Mouse (Mus musculus) hindbrain, embryonic 11.5 days (tissue): ENCODE measurements around the gene Btbd9. TPM values are rescaled to one million over a fixed set of nuclear protein-coding genes. Genes with fewer than 3 reads are reported as not detected.

ENCODE experiments used
- ATAC-seq: fragments of 200-750 bp; cut with Nextera tagmentation; 2 replicates; pipeline ENCODE4 v1.8.0; 2017; ENCODE audit warnings: mild to moderate bottlenecking, moderate TSS enrichment, moderate library complexity; ENCODE audit not compliant: low FRiP score
- DNase-seq: peaks from one replicate; pipeline ENCODE4 v3.0.0-alpha.2; 2015; ENCODE audit warnings: low spot score
- H3K27ac ChIP-seq: fragments of 300-500 bp; sonication (generic); 2 replicates; pipeline ENCODE4 v1.5.1; 2014; ENCODE audit warnings: mild to moderate bottlenecking, low read depth, low read length
- H3K27me3 ChIP-seq: fragments of 300-500 bp; sonication (generic); 2 replicates; pipeline ENCODE4 v1.6.1; 2014; ENCODE audit warnings: mild to moderate bottlenecking, low read length, moderate library complexity, mixed read lengths; ENCODE audit not compliant: control insufficient read depth, insufficient read depth
- H3K36me3 ChIP-seq: fragments of 300-500 bp; sonication (generic); 2 replicates; pipeline ENCODE4 v1.6.1; 2014; ENCODE audit warnings: mild to moderate bottlenecking, low read length, moderate library complexity, mixed read lengths; ENCODE audit not compliant: control insufficient read depth, insufficient read depth
- H3K4me1 ChIP-seq: fragments of 300-500 bp; sonication (generic); replicated peaks from 2 replicates; pipeline ENCODE4 v1.6.1; 2014; ENCODE audit warnings: low read length, mixed read lengths; ENCODE audit not compliant: control insufficient read depth, insufficient read depth
- H3K4me2 ChIP-seq: fragments of 300-500 bp; sonication (generic); replicated peaks from 2 replicates; pipeline ENCODE4 v1.6.1; 2014; ENCODE audit warnings: mild to moderate bottlenecking, low read depth, low read length
- H3K4me3 ChIP-seq: fragments of 300-500 bp; sonication (generic); 2 replicates; pipeline ENCODE4 v1.5.1; 2014; ENCODE audit warnings: low read depth, low read length
- H3K9ac ChIP-seq: fragments of 300-500 bp; sonication (generic); 2 replicates; pipeline ENCODE4 v1.6.1; 2014; ENCODE audit warnings: low read depth, low read length
- H3K9me3 ChIP-seq: fragments of 300-500 bp; sonication (generic); 2 replicates; pipeline ENCODE4 v1.6.1; 2016; ENCODE audit warnings: low read length; ENCODE audit not compliant: control insufficient read depth
- WGBS: fragments of 180-500 bp; shearing (Covaris S2); extraction: QIAGEN DNeasy Blood & Tissue Kit; methylation state at CpG from one replicate; pipeline ENCODE4 v1.1.7; 2014; 5-methylcytosine and 5-hydroxymethylcytosine counted together
- polyA plus RNA-seq: library from polyadenylated mRNA; unstranded; fragments of >200 nt; fragmentation: Nextera tagmentation; extraction: Ambion mirVana; gene quantifications from 2 replicates; pipeline ENCODE4 v1.2.1, GENCODE M21; 2014

Btbd9 gene
- polyA plus RNA-seq, 1 experiment from 2014 or later: 63.0 TPM

- Histone ChIP-seq H3K4me3 (no peak overlapping the region), H3K27ac (no peak overlapping the region), H3K27me3 (no peaks in the 10 kb centered on the region), H3K4me2 (no peak overlapping the region), H3K9me3 (no peaks in the 10 kb centered on the region), H3K4me1 (no peaks in the 10 kb centered on the region), H3K36me3 (no peaks in the 10 kb centered on the region), H3K9ac (no peak overlapping the region)
- 96% methylated on average over 6 of the region's 6 CpGs for WGBS
- no peak for ATAC-seq
- DNase-seq: no peak
Observed at GRCm38 (mm10) chr17:30493481-30493880, 82.8 kb downstream of the Btbd9 start.

GRCm38 (mm10) chr17:30492191-30492590 is 84.1 kb downstream of the Btbd9 start:
- no peak overlapping the region for H3K4me2 ChIP-seq
- ATAC-seq (no peak), DNase-seq (no peak)
- WGBS: 96% methylated on average over 5 of the region's 5 CpGs
- H3K9me3 ChIP-seq: no peaks in the 10 kb centered on the region
- H3K9ac ChIP-seq: no peak overlapping the region
- H3K36me3 ChIP-seq: no peaks in the 10 kb centered on the region
- H3K4me3 ChIP-seq: no peak overlapping the region
- no peak overlapping the region for H3K27ac ChIP-seq
- H3K4me1 ChIP-seq: no peaks in the 10 kb centered on the region
- H3K27me3 ChIP-seq: no peaks in the 10 kb centered on the region

GRCm38 (mm10) chr17:30491601-30492000 is 84.7 kb downstream of the Btbd9 start:
- ATAC-seq (no peak), DNase-seq (no peak)
- Histone ChIP-seq H3K9ac (no peak overlapping the region), H3K27ac (no peak overlapping the region), H3K4me1 (no peaks in the 10 kb centered on the region), H3K36me3 (no peaks in the 10 kb centered on the region), H3K4me2 (no peak overlapping the region), H3K9me3 (no peaks in the 10 kb centered on the region), H3K27me3 (no peaks in the 10 kb centered on the region), H3K4me3 (no peak overlapping the region)
- WGBS: 94% methylated on average over 8 of the region's 8 CpGs

GRCm38 (mm10) chr17:30490601-30491000 is 85.7 kb downstream of the Btbd9 start:
- H3K4me3 ChIP-seq: no peak overlapping the region
- no peak overlapping the region for H3K27ac ChIP-seq
- no peaks in the 10 kb centered on the region for H3K27me3 ChIP-seq
- no peaks in the 10 kb centered on the region for H3K36me3 ChIP-seq
- H3K9me3 ChIP-seq: no peaks in the 10 kb centered on the region
- no peak overlapping the region for H3K9ac ChIP-seq
- WGBS: 67% methylated on average over 7 of the region's 7 CpGs
- no peak overlapping the region for H3K4me2 ChIP-seq
- no peaks in the 10 kb centered on the region for H3K4me1 ChIP-seq
- no peak for ATAC-seq
- no peak for DNase-seq

- no peaks in the 10 kb centered on the region for H3K9me3 ChIP-seq
- WGBS: 87% methylated on average over 5 of the region's 5 CpGs
- no peaks in the 10 kb centered on the region for H3K4me1 ChIP-seq
- H3K27ac ChIP-seq: 0 out of 2 replicates have a peak overlapping the region, but pooled peaks have one; percentile 17
- no peak overlapping the region for H3K9ac ChIP-seq
- H3K4me2 ChIP-seq: no peak overlapping the region
- H3K27me3 ChIP-seq: no peaks in the 10 kb centered on the region
- DNase-seq: no peak
- no peak overlapping the region for H3K4me3 ChIP-seq
- ATAC-seq: no peak
- H3K36me3 ChIP-seq: no peaks in the 10 kb centered on the region
Observed at GRCm38 (mm10) chr17:30490086-30490485, 86.2 kb downstream of the Btbd9 start.

GRCm38 (mm10) chr17:30489629-30490028 is 86.7 kb downstream of the Btbd9 start:
- no peak overlapping the region for H3K4me2 ChIP-seq
- no peaks in the 10 kb centered on the region for H3K9me3 ChIP-seq
- WGBS: 45% methylated on average over 7 of the region's 7 CpGs
- no peak overlapping the region for H3K9ac ChIP-seq
- H3K27me3 ChIP-seq: no peaks in the 10 kb centered on the region
- H3K4me1 ChIP-seq: no peaks in the 10 kb centered on the region
- no peak overlapping the region for H3K4me3 ChIP-seq
- H3K27ac ChIP-seq: 0 out of 2 replicates have a peak overlapping the region, but pooled peaks have one; percentile 17
- ATAC-seq: no peak
- no peak for DNase-seq
- no peaks in the 10 kb centered on the region for H3K36me3 ChIP-seq

- 95% methylated on average over 5 of the region's 5 CpGs for WGBS
- no peaks in the 10 kb centered on the region for H3K4me1 ChIP-seq
- H3K4me2 ChIP-seq: no peak overlapping the region
- H3K9me3 ChIP-seq: no peaks in the 10 kb centered on the region
- H3K4me3 ChIP-seq: no peak overlapping the region
- no peaks in the 10 kb centered on the region for H3K27me3 ChIP-seq
- no peak overlapping the region for H3K9ac ChIP-seq
- H3K36me3 ChIP-seq: no peaks in the 10 kb centered on the region
- ATAC-seq (no peak), DNase-seq (no peak)
- no peak overlapping the region for H3K27ac ChIP-seq
Observed at GRCm38 (mm10) chr17:30487695-30488094, 88.6 kb downstream of the Btbd9 start.

GRCm38 (mm10) chr17:30485067-30485854 is 91.0 kb downstream of the Btbd9 start:
- Histone ChIP-seq H3K9ac (no peak overlapping the region), H3K4me1 (no peaks in the 10 kb centered on the region), H3K27ac (no peak overlapping the region), H3K27me3 (no peaks in the 10 kb centered on the region), H3K4me3 (no peak overlapping the region), H3K4me2 (no peak overlapping the region), H3K36me3 (no peaks in the 10 kb centered on the region), H3K9me3 (no peaks in the 10 kb centered on the region)
- ATAC-seq (no peak), DNase-seq (no peak)
- 86% methylated on average over 4 of the region's 4 CpGs for WGBS

- WGBS: 92% methylated on average over 1 of the region's 1 CpGs
- H3K4me1 ChIP-seq: no peaks in the 10 kb centered on the region
Observed at GRCm38 (mm10) chr17:30484446-30485066, 91.7 kb downstream of the Btbd9 start.

More at GRCm38 (mm10) chr17:30484446-30485066, 91.7 kb downstream of the Btbd9 start:
- Histone ChIP-seq H3K4me2 (no peak overlapping the region), H3K27me3 (no peaks in the 10 kb centered on the region), H3K9me3 (no peaks in the 10 kb centered on the region), H3K27ac (no peak overlapping the region), H3K4me3 (no peak overlapping the region), H3K9ac (no peak overlapping the region), H3K36me3 (no peaks in the 10 kb centered on the region)
- ATAC-seq: no peak
- DNase-seq: no peak
